Mouse (Mus musculus) heart, embryonic 16.5 days (tissue): ENCODE measurements around the gene Mff. TPM values are rescaled to one million over a fixed set of nuclear protein-coding genes. Genes with fewer than 3 reads are reported as not detected.

Source experiments
- ATAC-seq: fragments of 200-750 bp; cut with Nextera tagmentation; replicated peaks from 2 replicates; pipeline ENCODE4 v1.8.0; 2017; ENCODE audit warnings: moderate number of reproducible peaks; ENCODE audit not compliant: insufficient read depth, low FRiP score; ENCODE audit errors: extremely low read depth
- H3K27ac ChIP-seq: fragments of 300-500 bp; sonication (generic); 2 replicates; pipeline ENCODE4 v1.5.1; 2014; ENCODE audit warnings: mild to moderate bottlenecking, low read length, control low read depth, moderate library complexity
- H3K27me3 ChIP-seq: fragments of 300-500 bp; sonication (generic); 2 replicates; pipeline ENCODE4 v1.6.1; 2014; ENCODE audit warnings: low read length, mixed read lengths; ENCODE audit not compliant: control insufficient read depth, insufficient read depth
- H3K36me3 ChIP-seq: fragments of 300-500 bp; sonication (generic); 2 replicates; pipeline ENCODE4 v1.6.1; 2014; ENCODE audit not compliant: control insufficient read depth, insufficient read depth
- H3K4me1 ChIP-seq: fragments of 300-500 bp; sonication (generic); 2 replicates; pipeline ENCODE4 v1.6.1; 2014; ENCODE audit warnings: low read length, mixed read lengths; ENCODE audit not compliant: control insufficient read depth, insufficient read depth
- H3K4me2 ChIP-seq: fragments of 300-500 bp; sonication (generic); 2 replicates; pipeline ENCODE4 v1.6.1; 2014; ENCODE audit warnings: low read depth, mild to moderate bottlenecking, control low read depth, low read length
- H3K4me3 ChIP-seq: fragments of 300-500 bp; sonication (generic); 2 replicates; pipeline ENCODE4 v1.5.1; 2014; ENCODE audit warnings: mild to moderate bottlenecking, control low read depth, low read length
- H3K9ac ChIP-seq: fragments of 300-500 bp; sonication (generic); 2 replicates; pipeline ENCODE4 v1.6.1; 2014; ENCODE audit warnings: low read length, control low read depth
- H3K9me3 ChIP-seq: fragments of 300-500 bp; sonication (generic); replicated peaks from 2 replicates; pipeline ENCODE4 v1.6.1; 2016; ENCODE audit warnings: low read length; ENCODE audit not compliant: control insufficient read depth
- WGBS: fragments of 180-500 bp; shearing (Covaris S2); extraction: QIAGEN DNeasy Blood & Tissue Kit; methylation state at CpG from one replicate; pipeline ENCODE4 v1.1.7; 2014; 5-methylcytosine and 5-hydroxymethylcytosine counted together
- polyA plus RNA-seq: library from polyadenylated mRNA; unstranded; fragments of >200 nt; fragmentation: Nextera tagmentation; extraction: Ambion mirVana; gene quantifications from 2 replicates; pipeline ENCODE4 v1.2.1, GENCODE M21; 2015

The Mff gene
- polyA plus RNA-seq, 1 experiment from 2014 or later = 262 TPM

DNA sequence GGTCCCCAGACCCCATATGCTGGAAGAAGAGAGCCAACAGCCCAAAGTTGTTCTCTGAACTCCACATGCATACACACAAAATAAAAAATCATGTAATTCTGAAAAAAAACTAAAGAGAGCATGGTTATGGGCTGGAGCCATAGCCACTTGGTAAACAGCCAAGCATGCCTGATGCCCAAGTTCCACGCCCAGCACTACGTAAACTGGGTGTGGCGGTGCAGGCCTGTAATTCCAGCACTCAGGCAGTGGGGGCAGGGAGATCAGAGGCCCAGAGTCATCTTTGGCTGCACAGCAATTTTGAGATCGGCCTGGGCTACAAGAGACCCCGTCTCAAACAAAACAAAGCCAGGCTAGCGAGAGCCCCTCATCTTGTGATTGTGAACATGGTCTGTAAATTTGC, 60.9 kb downstream of the Mff start:
- H3K9ac ChIP-seq = no peak overlapping the region
- WGBS = 52% methylated on average over 6 of the region's 6 CpGs
- H3K4me1 ChIP-seq = peaks cover 6% of the 10 kb centered on the region
- 0 out of 2 replicates have a peak, but pooled peaks cover 2% of the 10 kb centered on the region for H3K9me3 ChIP-seq
- H3K4me2 ChIP-seq = no peak overlapping the region
- no peak overlapping the region for H3K4me3 ChIP-seq
- no peak overlapping the region for H3K27ac ChIP-seq
- H3K36me3 ChIP-seq = no peaks in the 10 kb centered on the region
- ATAC-seq = no peak
- no peaks in the 10 kb centered on the region for H3K27me3 ChIP-seq

DNA sequence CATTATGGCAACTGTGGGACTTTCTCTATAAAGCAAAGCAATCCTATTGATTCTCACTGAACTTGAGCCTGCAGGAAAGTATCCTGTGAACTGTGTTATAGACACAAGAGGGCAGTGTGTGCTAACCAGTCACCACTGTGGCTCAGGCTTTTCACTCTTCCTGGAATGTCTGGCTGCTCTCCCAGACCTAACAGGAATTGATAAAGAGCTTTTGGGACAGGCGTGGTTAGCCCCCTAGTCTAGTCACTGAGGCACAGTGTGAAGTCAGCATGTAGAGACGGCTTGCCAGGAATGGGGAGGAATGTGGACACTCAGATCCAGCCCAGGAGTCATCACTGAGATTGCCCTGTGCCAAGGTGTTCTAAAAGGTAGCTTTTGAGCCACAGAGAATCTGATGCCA, 62.7 kb downstream of the Mff start:
- Histone ChIP-seq H3K36me3 (no peaks in the 10 kb centered on the region), H3K4me3 (no peak overlapping the region), H3K4me2 (no peak overlapping the region), H3K27ac (no peak overlapping the region), H3K4me1 (peaks cover 6% of the 10 kb centered on the region), H3K27me3 (no peaks in the 10 kb centered on the region), H3K9me3 (0 out of 2 replicates have a peak, but pooled peaks cover 2% of the 10 kb centered on the region), H3K9ac (no peak overlapping the region)
- WGBS = 0% methylated on average over 2 of the region's 2 CpGs
- peak; percentile 93 for ATAC-seq

DNA sequence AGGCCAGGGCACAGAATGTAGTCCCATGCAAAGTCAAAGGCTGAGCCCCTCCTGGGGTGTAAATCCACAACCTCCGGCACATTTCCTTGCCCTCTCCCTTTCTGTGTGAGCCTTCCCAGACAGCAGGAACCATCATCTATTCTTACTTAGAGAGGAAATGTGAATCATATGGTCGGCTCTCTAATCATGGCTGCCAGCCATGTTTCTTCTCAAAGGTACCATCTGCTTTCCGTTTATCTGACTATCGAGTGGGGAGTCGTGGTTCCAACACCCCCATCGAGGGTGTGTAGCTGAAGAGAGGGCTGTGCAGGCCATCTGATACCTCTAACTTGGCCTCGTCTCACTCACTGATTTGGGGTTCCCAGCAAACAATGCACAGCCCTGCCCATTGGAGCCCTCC, 63.4 kb downstream of the Mff start:
- no peak overlapping the region for H3K27ac ChIP-seq
- 67% methylated on average over 7 of the region's 7 CpGs for WGBS
- no peak overlapping the region for H3K9ac ChIP-seq

DNA sequence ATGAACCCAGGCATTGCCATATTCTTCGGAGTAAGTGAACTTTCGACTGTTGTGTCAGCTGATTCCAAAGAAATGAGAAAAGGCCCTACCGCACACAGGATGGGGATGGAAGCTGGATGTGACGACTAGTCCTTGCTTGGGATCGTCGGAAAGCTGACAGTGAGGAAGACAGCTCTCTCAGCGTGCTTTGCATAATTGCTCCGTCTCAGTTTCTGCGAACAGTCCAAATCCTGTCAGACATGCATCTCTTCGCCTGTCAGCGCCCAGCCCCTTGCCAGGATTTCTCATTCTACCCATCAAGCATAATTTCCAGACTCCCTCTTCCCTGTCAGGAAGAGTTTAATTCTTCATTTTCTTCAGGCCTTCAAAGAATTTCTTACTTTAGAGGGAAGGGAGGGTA, 66.4 kb downstream of the Mff start:
- no peak overlapping the region for H3K4me3 ChIP-seq
- ATAC-seq = no peak
- 68% methylated on average over 11 of the region's 11 CpGs for WGBS
- no peak overlapping the region for H3K4me2 ChIP-seq
- H3K27me3 ChIP-seq = no peaks in the 10 kb centered on the region
- H3K9ac ChIP-seq = no peak overlapping the region
- H3K4me1 ChIP-seq = peaks cover 6% of the 10 kb centered on the region
- 0 out of 2 replicates have a peak, but pooled peaks cover 2% of the 10 kb centered on the region for H3K9me3 ChIP-seq
- no peaks in the 10 kb centered on the region for H3K36me3 ChIP-seq
- H3K27ac ChIP-seq = no peak overlapping the region

More for the DNA sequence above, 63.4 kb downstream of the Mff start:
- Histone ChIP-seq H3K36me3 (no peaks in the 10 kb centered on the region), H3K9me3 (0 out of 2 replicates have a peak, but pooled peaks cover 2% of the 10 kb centered on the region), H3K4me3 (no peak overlapping the region), H3K27me3 (no peaks in the 10 kb centered on the region), H3K4me2 (no peak overlapping the region), H3K4me1 (peaks cover 6% of the 10 kb centered on the region)
- ATAC-seq = no peak

DNA sequence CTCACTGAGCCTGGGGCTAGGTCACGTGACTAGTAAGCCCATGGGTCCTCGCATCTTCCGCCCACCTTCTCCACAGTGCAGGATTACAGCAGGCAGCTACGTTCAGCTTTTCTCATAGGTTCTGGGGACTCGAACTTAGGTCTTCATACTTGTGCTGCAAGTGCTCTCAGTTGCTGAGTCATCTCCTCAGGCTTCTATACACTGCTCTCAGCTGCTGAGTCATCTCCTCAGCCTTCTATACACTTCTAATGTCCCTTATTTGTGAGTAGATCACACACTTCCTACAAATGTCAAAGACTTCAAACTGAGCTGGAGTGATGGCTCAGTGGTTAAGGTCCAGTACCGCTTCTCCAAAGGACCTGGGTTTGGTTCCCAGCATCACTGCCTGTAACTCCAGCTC, 67.5 kb downstream of the Mff start:
- Histone ChIP-seq H3K4me3 (no peak overlapping the region), H3K27ac (no peak overlapping the region), H3K9me3 (0 out of 2 replicates have a peak, but pooled peaks cover 2% of the 10 kb centered on the region), H3K36me3 (no peaks in the 10 kb centered on the region), H3K4me1 (peaks cover 6% of the 10 kb centered on the region), H3K4me2 (no peak overlapping the region), H3K9ac (no peak overlapping the region), H3K27me3 (no peaks in the 10 kb centered on the region)
- 94% methylated on average over 6 of the region's 6 CpGs for WGBS
- no peak for ATAC-seq

DNA sequence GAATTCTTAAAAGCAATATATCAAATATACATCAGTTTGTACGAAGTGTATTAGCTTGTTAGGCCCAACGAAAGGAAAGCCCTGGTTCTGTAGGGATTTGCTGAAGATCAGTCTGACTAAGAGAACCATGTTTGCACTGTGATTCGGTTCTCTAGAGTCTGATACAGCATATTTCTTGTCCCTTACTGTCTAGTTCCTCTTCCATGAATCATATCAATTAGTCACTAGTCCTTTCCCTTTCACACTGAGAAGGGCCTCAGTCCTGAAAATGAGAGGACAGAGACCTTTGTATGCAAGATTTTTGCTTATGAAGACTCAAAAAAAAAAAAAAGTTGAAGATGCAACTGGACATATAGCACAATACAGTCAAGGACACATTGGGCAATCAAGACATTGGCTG, 68.4 kb downstream of the Mff start:
- no peak for ATAC-seq
- Histone ChIP-seq H3K36me3 (no peaks in the 10 kb centered on the region), H3K9me3 (0 out of 2 replicates have a peak, but pooled peaks cover 2% of the 10 kb centered on the region), H3K27ac (no peak overlapping the region), H3K27me3 (no peaks in the 10 kb centered on the region), H3K4me2 (no peak overlapping the region), H3K4me1 (no peaks in the 10 kb centered on the region; the same call in 1 of the 2 replicates), H3K4me3 (no peak overlapping the region), H3K9ac (no peak overlapping the region)
- 77% methylated on average over 3 of the region's 3 CpGs for WGBS

DNA sequence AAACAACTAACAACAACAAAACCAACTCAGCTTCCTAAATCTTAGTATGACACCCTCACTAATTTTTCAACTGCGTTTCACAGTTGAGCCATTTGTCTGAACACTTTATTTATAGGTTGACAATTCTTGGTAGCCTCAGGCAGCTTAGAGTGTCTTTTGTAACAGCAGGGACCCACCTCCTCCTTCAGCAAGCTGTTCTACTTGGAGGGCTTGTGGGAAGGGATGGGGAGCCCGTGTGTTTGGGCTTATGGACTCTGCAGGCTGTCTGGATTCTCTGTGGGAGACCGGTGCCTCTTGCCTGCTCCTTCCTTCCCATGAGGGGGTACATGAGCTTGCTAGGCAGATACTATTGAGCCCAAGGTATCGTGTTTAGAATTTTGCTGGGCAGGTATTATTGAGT, 69.3 kb downstream of the Mff start:
- H3K9me3 ChIP-seq = 0 out of 2 replicates have a peak, but pooled peaks cover 2% of the 10 kb centered on the region
- H3K27ac ChIP-seq = no peak overlapping the region
- H3K27me3 ChIP-seq = no peaks in the 10 kb centered on the region
- H3K4me1 ChIP-seq = no peaks in the 10 kb centered on the region; the same call in 1 of the 2 replicates
- ATAC-seq = no peak
- H3K4me3 ChIP-seq = no peak overlapping the region
- no peaks in the 10 kb centered on the region for H3K36me3 ChIP-seq
- no peak overlapping the region for H3K4me2 ChIP-seq
- 66% methylated on average over 4 of the region's 4 CpGs for WGBS
- H3K9ac ChIP-seq = no peak overlapping the region

DNA sequence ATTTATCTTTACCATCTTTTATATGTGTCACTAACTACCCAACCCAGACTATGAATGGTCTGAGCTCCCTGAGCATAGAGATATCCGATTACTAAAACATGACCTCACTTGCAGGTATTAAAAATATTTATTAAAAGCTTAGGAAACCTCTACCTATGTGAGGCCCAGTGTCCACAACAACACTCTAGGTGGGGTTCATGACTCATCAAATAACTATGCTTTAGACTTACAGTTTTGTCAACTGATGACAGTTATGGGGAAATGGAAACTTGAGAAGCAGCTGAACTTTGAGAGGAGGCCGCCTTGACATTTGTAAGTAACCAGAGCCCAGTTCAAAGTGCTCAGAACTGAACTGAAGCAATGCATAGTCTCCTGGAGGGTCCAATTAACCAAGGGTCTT, 70.5 kb downstream of the Mff start:
- no peaks in the 10 kb centered on the region; the same call in 1 of the 2 replicates for H3K4me1 ChIP-seq
- no peaks in the 10 kb centered on the region for H3K36me3 ChIP-seq
- no peak overlapping the region for H3K4me3 ChIP-seq
- ATAC-seq = no peak
- peak overlapping the region; percentile 46 for H3K27ac ChIP-seq
- no peaks in the 10 kb centered on the region for H3K9me3 ChIP-seq
- no peak overlapping the region for H3K4me2 ChIP-seq
- no peak overlapping the region for H3K9ac ChIP-seq
- no peaks in the 10 kb centered on the region for H3K27me3 ChIP-seq
- WGBS = 73% methylated on average over 2 of the region's 2 CpGs

DNA sequence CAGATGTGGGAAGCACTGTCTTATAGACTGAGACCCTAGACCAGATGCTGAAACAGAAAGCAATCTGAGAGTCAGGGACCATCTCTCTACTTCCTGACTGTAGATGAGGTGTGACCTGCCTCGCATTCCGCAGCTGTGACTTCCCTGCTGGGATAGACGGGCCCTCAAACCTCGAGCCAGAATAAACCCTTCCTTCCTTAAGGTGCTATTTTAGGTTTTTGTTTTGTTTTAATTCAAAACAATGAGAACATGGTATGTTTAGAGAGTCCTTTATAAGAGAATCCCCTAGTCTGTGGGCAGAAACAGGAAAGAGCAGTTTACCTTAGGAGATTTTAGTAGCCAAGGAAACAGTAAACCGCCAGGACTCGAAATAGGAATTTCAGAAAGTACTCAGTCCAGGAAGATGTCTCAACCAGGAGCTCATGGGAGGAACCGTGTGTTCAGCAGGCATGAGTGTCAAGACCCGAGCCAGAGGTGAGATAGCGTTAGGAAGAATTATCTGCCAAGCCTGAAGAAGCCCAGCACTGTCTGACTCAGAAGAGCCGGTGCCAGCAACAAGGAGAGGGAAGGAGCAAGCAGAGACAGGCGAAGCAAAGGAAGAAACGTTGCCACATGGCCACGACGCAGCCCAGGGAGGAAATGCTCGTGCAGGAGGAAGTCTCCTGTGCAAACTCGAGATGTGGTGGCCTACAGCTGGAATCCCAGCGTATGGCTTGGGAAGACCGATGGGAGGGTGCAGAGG, 71.2 kb downstream of the Mff start:
- peak; percentile 51; the same call in 1 of the 2 replicates for ATAC-seq
- no peak overlapping the region for H3K9ac ChIP-seq
- peak overlapping the region; percentile 46 for H3K27ac ChIP-seq
- H3K4me1 ChIP-seq = no peaks in the 10 kb centered on the region; the same call in 1 of the 2 replicates
- WGBS = 48% methylated on average over 18 of the region's 18 CpGs
- H3K27me3 ChIP-seq = no peaks in the 10 kb centered on the region
- H3K4me3 ChIP-seq = no peak overlapping the region
- H3K9me3 ChIP-seq = no peaks in the 10 kb centered on the region
- no peaks in the 10 kb centered on the region for H3K36me3 ChIP-seq
- no peak overlapping the region for H3K4me2 ChIP-seq
